Mouse (Mus musculus): ENCODE results near the gene C030005K15Rik. TPM values are rescaled to one million over a fixed set of nuclear protein-coding genes. Genes with fewer than 3 reads are reported as not detected.

C030005K15Rik gene
- polyA plus RNA-seq, 1 experiment from 2014 or later: not detected

GRCm38 (mm10) chr10:97704562-97704961 is 22.0 kb downstream of the C030005K15Rik start:
- Histone ChIP-seq H3K4me1 (replicated peaks) (no peaks in the 10 kb centered on the region), H3K27ac (no peak overlapping the region), H3K9ac (replicated peaks) (no peak overlapping the region), H3K4me2 (no peak overlapping the region), H3K9me3 (no peaks in the 10 kb centered on the region), H3K36me3 (no peaks in the 10 kb centered on the region), H3K4me3 (replicated peaks) (no peak overlapping the region), H3K27me3 (no peaks in the 10 kb centered on the region)
- WGBS: 51% methylated on average over 1 of the region's 1 CpGs
- no peak for ATAC-seq (ENCODE audit: insufficient number of reproducible peaks, insufficient read depth, low FRiP score, low TSS enrichment, low read depth)

GRCm38 (mm10) chr10:97702321-97702720 is 24.2 kb downstream of the C030005K15Rik start:
- H3K27me3 ChIP-seq: no peaks in the 10 kb centered on the region
- no peak overlapping the region for H3K9ac ChIP-seq (replicated peaks)
- no peaks in the 10 kb centered on the region for H3K9me3 ChIP-seq
- H3K4me1 ChIP-seq (replicated peaks): no peaks in the 10 kb centered on the region
- no peak overlapping the region for H3K4me2 ChIP-seq
- H3K36me3 ChIP-seq: no peaks in the 10 kb centered on the region
- H3K4me3 ChIP-seq (replicated peaks): no peak overlapping the region
- H3K27ac ChIP-seq: no peak overlapping the region
- ATAC-seq (ENCODE audit: insufficient number of reproducible peaks, insufficient read depth, low FRiP score, low TSS enrichment, low read depth): no peak

GRCm38 (mm10) chr10:97693398-97694135 is 33.0 kb downstream of the C030005K15Rik start:
- H3K4me1 ChIP-seq (replicated peaks): no peaks in the 10 kb centered on the region
- peaks cover 14% of the 10 kb centered on the region; the same call in 1 of the 2 replicates for H3K9me3 ChIP-seq
- H3K4me2 ChIP-seq: no peak overlapping the region
- H3K27me3 ChIP-seq: no peaks in the 10 kb centered on the region
- no peaks in the 10 kb centered on the region for H3K36me3 ChIP-seq
- WGBS: 92% methylated on average over 37 of the region's 37 CpGs
- H3K9ac ChIP-seq (replicated peaks): no peak overlapping the region
- H3K4me3 ChIP-seq (replicated peaks): no peak overlapping the region
- ATAC-seq (ENCODE audit: insufficient number of reproducible peaks, insufficient read depth, low FRiP score, low TSS enrichment, low read depth): no peak
- no peak overlapping the region for H3K27ac ChIP-seq

DNA sequence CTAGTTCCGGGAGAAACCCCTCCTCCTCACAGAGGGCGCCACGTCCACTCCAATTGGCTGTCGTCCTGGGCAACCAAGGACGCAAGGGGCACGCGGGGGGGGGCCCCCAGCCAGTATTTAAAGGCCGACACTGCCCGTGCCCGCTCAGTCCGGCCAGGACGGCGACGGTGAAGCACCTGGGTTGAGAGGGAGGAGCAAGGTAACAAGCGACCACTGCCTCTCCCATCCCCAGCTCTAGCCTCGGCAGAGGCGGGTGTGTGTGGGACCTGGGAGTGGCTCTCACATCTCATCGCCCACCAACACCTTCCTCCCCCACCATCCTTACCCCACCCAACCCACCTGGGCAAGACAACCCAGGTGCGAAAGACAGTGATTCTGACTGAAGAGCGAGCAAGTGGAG is 33.6 kb downstream of the C030005K15Rik start, which contains the start of gene Ccer1:
Gene Ccer1 (plus strand): TSS at position 147 of the 400 bp plus-strand sequence.
- H3K9ac ChIP-seq (replicated peaks): no peak within 1 kb of the TSS
- no peak within 1 kb of the TSS for H3K27ac ChIP-seq
- H3K36me3 ChIP-seq: no peaks in the 10 kb centered on the region
- H3K4me2 ChIP-seq: no peak within 1 kb of the TSS
- WGBS: 79% methylated on average over 20 of the region's 20 CpGs
- ATAC-seq (ENCODE audit: insufficient number of reproducible peaks, insufficient read depth, low FRiP score, low TSS enrichment, low read depth): no peak; the same call in 1 of the 2 replicates
- no peaks in the 10 kb centered on the region for H3K27me3 ChIP-seq
- H3K9me3 ChIP-seq: peaks cover 14% of the 10 kb centered on the region; the same call in 1 of the 2 replicates
- no peak within 1 kb of the TSS for H3K4me3 ChIP-seq (replicated peaks)
- no peaks in the 10 kb centered on the region for H3K4me1 ChIP-seq (replicated peaks)

DNA sequence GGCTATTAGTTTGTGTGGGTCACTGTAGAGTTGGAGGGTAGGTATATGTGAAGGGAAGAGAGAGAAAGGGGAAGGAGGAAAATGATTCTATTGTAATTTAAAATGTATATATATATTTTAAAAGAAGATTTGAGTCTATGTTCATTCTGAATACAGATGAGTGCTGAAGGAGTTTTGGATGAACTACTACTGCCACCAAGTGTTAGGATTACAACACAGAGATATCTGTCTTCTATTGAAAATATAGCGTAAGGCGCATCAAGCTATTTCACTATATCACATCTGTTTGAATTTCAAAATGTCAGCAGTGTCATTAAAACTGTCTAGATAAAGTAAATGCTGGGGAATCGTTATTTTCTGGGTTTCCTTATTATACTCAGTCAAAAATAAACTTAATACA is 37.1 kb downstream of the C030005K15Rik start:
- Histone ChIP-seq H3K4me2 (no peak overlapping the region), H3K27me3 (no peaks in the 10 kb centered on the region), H3K9me3 (peaks cover 14% of the 10 kb centered on the region; the same call in 1 of the 2 replicates), H3K4me3 (replicated peaks) (no peak overlapping the region), H3K4me1 (replicated peaks) (no peaks in the 10 kb centered on the region), H3K9ac (replicated peaks) (no peak overlapping the region), H3K36me3 (no peaks in the 10 kb centered on the region), H3K27ac (no peak overlapping the region)
- 88% methylated on average over 3 of the region's 3 CpGs for WGBS
- no peak for ATAC-seq (ENCODE audit: insufficient number of reproducible peaks, insufficient read depth, low FRiP score, low TSS enrichment, low read depth)

DNA sequence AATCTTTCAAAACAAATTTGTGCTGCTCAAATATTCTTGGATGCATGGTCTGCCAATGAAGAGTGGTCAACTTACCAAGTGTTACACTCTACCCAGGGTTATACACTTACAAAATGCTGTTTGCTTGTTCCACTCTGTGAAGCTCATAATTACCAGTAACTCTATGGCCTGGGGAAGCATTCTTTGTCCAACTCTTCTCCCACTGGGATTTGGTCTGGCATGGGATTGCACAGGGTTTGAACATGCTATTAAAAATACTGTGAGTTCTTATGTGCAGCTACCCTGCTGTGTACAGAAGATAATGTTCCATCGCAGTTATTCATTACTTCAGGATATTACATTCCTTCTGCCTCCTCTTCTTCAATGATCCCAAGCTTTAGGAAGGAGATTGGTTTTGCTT is 39.4 kb downstream of the C030005K15Rik start:
- Histone ChIP-seq H3K4me3 (replicated peaks) (no peak overlapping the region), H3K27me3 (no peaks in the 10 kb centered on the region), H3K9ac (replicated peaks) (no peak overlapping the region), H3K4me2 (no peak overlapping the region), H3K36me3 (no peaks in the 10 kb centered on the region), H3K9me3 (no peaks in the 10 kb centered on the region), H3K4me1 (replicated peaks) (no peaks in the 10 kb centered on the region), H3K27ac (no peak overlapping the region)
- 97% methylated on average over 1 of the region's 1 CpGs for WGBS
- no peak for ATAC-seq (ENCODE audit: insufficient number of reproducible peaks, insufficient read depth, low FRiP score, low TSS enrichment, low read depth)

GRCm38 (mm10) chr10:97682981-97683380 is 43.6 kb downstream of the C030005K15Rik start:
- Histone ChIP-seq H3K9ac (replicated peaks) (no peak overlapping the region), H3K36me3 (no peaks in the 10 kb centered on the region), H3K4me2 (no peak overlapping the region), H3K27me3 (no peaks in the 10 kb centered on the region), H3K9me3 (no peaks in the 10 kb centered on the region), H3K27ac (no peak overlapping the region), H3K4me1 (replicated peaks) (no peaks in the 10 kb centered on the region), H3K4me3 (replicated peaks) (no peak overlapping the region)
- ATAC-seq (ENCODE audit: insufficient number of reproducible peaks, insufficient read depth, low FRiP score, low TSS enrichment, low read depth): no peak

Other genes starting within 250 kb of the C030005K15Rik start
- 51.8 and 66.6 TPM in 2 replicates for gene Dcn, start 247.1 kb downstream of the C030005K15Rik start, polyA plus RNA-seq (2016; fragmentation: Nextera tagmentation; extraction: Ambion mirVana)
- 105 and 147 TPM in 2 replicates for gene Lum, start 161.6 kb downstream of the C030005K15Rik start, polyA plus RNA-seq (2016; fragmentation: Nextera tagmentation; extraction: Ambion mirVana)
- gene Kera, start 119.9 kb downstream of the C030005K15Rik start, polyA plus RNA-seq (2016; fragmentation: Nextera tagmentation; extraction: Ambion mirVana): 16.1 and 35.4 TPM in 2 replicates
- 1.8 and 5.6 TPM in 2 replicates for gene Epyc, start 82.7 kb downstream of the C030005K15Rik start, polyA plus RNA-seq (2016; fragmentation: Nextera tagmentation; extraction: Ambion mirVana)
- gene Ccer1, start 33.7 kb downstream of the C030005K15Rik start, polyA plus RNA-seq (2016; fragmentation: Nextera tagmentation; extraction: Ambion mirVana): not detected in 2 replicates

Data from limb, embryonic 12.5 days (tissue).